Mouse (Mus musculus) lung, embryonic 16.5 days (tissue): ENCODE measurements around the gene Pglyrp2. TPM values are rescaled to one million over a fixed set of nuclear protein-coding genes. Genes with fewer than 3 reads are reported as not detected.

Source experiments
- ATAC-seq: fragments of 200-750 bp; cut with Nextera tagmentation; 2 replicates; pipeline ENCODE4 v1.8.0; 2017; ENCODE audit warnings: low read depth, mild to moderate bottlenecking, moderate library complexity
- H3K27ac ChIP-seq: fragments of 300-500 bp; sonication (generic); 2 replicates; pipeline ENCODE4 v1.5.1; 2014; ENCODE audit warnings: mild to moderate bottlenecking, control low read depth, low read length
- H3K27me3 ChIP-seq: fragments of 300-500 bp; sonication (generic); 2 replicates; pipeline ENCODE4 v1.6.1; 2014; ENCODE audit warnings: low read depth, low read length, mixed read lengths; ENCODE audit not compliant: control insufficient read depth, insufficient read depth
- H3K36me3 ChIP-seq: fragments of 300-500 bp; sonication (generic); 2 replicates; pipeline ENCODE4 v1.6.1; 2014; ENCODE audit warnings: low read length; ENCODE audit not compliant: control insufficient read depth, insufficient read depth
- H3K4me1 ChIP-seq: fragments of 300-500 bp; sonication (generic); replicated peaks from 2 replicates; pipeline ENCODE4 v1.6.1; 2014; ENCODE audit warnings: low read length, mixed read lengths; ENCODE audit not compliant: control insufficient read depth, insufficient read depth
- H3K4me2 ChIP-seq: fragments of 300-500 bp; sonication (generic); 2 replicates; pipeline ENCODE4 v1.6.1; 2014; ENCODE audit warnings: low read depth, low read length, control low read depth
- H3K4me3 ChIP-seq: fragments of 300-500 bp; sonication (generic); 2 replicates; pipeline ENCODE4 v1.5.1; 2014; ENCODE audit warnings: mild to moderate bottlenecking, low read length, control low read depth
- H3K9ac ChIP-seq: fragments of 300-500 bp; sonication (generic); 2 replicates; pipeline ENCODE4 v1.6.1; 2014; ENCODE audit warnings: low read length, control low read depth
- H3K9me3 ChIP-seq: fragments of 300-500 bp; sonication (generic); 2 replicates; pipeline ENCODE4 v1.6.1; 2016; ENCODE audit warnings: low read length; ENCODE audit not compliant: control insufficient read depth
- WGBS: fragments of 180-500 bp; shearing (Covaris S2); extraction: QIAGEN DNeasy Blood & Tissue Kit; methylation state at CpG from one replicate; pipeline ENCODE4 v1.1.7; 2014; 5-methylcytosine and 5-hydroxymethylcytosine counted together
- polyA plus RNA-seq: library from polyadenylated mRNA; unstranded; fragments of >200 nt; fragmentation: Nextera tagmentation; extraction: Ambion mirVana; gene quantifications from 2 replicates; pipeline ENCODE4 v1.2.1, GENCODE M21; 2015

The Pglyrp2 gene
- 0.74 TPM in 1 of 2 replicates, not detected in the other for polyA plus RNA-seq

DNA sequence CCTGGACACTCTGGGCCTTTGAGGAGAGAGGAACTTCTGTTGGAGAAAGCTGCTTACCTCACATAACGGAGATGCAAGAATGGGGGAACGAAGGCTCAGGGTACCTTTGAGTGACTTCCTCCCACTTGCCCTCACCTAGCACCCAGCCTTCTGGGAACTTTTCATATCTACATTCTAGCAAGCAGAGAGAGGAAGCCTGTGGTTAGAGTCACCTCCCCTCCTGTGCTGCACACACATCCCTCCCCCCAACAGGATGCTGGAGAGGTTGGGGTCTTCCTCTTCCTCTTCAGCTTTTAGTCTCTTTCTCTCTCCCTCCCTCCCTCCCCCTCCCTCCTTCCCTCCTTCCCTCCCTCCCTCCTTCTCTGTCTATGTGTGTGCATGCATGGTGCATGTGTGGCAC, at the start of gene Pglyrp2:
Gene Pglyrp2, minus strand, starts transcription at position 134 of the 400 bp plus-strand sequence.
- Histone ChIP-seq H3K27me3 (no peaks in the 10 kb centered on the region), H3K27ac (no peak within 1 kb of the TSS), H3K9ac (no peak within 1 kb of the TSS), H3K4me3 (no peak within 1 kb of the TSS), H3K36me3 (no peaks in the 10 kb centered on the region), H3K9me3 (no peaks in the 10 kb centered on the region), H3K4me2 (no peak within 1 kb of the TSS), H3K4me1 (no peaks in the 10 kb centered on the region)
- ATAC-seq: no peak
- 75% methylated on average over 2 of the region's 2 CpGs for WGBS

DNA sequence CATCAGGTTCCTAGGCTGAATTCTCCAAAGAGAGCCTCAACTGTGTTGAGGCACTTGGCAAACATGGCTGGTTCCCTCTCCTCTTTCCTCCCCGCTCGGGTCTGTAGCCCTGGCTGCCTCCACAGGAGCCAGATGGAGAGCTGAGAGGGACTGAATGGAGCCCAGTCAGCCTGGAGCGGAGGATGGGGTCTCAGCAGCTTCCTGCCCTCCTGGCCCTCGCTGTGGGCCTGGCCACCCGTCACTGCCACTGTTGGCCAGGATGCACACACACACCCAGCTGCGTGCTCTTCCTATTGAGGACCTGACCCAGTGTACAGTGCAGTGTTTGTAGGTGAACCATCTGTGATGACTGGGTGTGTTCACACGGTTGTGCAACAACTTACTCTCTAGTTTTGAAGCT, 48.2 kb upstream of the Pglyrp2 start:
- H3K4me3 ChIP-seq: no peak overlapping the region
- no peaks in the 10 kb centered on the region for H3K9me3 ChIP-seq
- H3K36me3 ChIP-seq: no peaks in the 10 kb centered on the region
- H3K4me1 ChIP-seq: no peaks in the 10 kb centered on the region
- 48% methylated on average over 7 of the region's 7 CpGs for WGBS
- H3K4me2 ChIP-seq: no peak overlapping the region
- H3K27me3 ChIP-seq: no peaks in the 10 kb centered on the region
- ATAC-seq: no peak
- no peak overlapping the region for H3K27ac ChIP-seq
- no peak overlapping the region for H3K9ac ChIP-seq

DNA sequence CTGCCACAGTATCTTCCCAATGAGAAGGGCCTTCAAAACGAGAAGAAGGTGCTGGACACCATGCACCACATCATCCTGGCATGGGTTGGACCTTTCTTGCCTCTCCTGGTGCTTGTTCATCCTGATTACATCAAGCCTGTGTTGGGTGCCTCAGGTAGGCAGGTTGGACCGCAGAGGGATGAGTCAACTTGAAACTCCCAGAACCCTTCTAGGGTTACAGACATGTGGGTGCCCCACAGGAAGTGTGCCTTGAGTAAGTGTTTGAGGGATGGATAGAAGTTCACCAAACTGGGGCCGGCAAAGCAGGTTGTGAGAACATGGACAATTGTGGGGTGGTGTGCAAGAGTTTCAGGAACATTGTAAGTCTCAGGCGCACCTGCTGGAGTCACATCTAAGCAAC, 46.8 kb upstream of the Pglyrp2 start:
- H3K27ac ChIP-seq: no peak overlapping the region
- no peak overlapping the region for H3K9ac ChIP-seq
- no peak for ATAC-seq
- H3K9me3 ChIP-seq: no peaks in the 10 kb centered on the region
- no peaks in the 10 kb centered on the region for H3K27me3 ChIP-seq
- no peak overlapping the region for H3K4me3 ChIP-seq
- no peaks in the 10 kb centered on the region for H3K4me1 ChIP-seq
- 74% methylated on average over 4 of the region's 4 CpGs for WGBS
- no peak overlapping the region for H3K4me2 ChIP-seq
- H3K36me3 ChIP-seq: no peaks in the 10 kb centered on the region

DNA sequence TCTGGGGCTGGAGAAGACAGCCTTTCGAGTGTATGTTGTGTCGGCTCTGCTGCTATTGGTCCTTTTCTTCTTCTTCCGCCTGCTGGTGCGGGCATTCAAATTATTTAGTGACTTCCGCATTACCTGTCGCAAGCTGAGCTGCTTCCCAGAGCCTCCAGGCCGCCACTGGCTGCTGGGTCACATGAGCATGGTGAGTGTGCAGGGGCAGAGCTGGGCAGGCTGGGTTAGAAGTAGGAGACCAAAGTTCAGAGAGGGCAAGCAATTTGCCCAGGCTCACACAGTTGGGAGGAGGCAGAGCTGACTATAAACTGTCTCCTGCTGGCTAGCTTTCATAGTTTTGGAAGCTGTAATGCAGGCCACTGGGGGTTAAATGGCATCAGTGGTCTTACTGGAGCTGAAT, 44.5 kb upstream of the Pglyrp2 start:
- Histone ChIP-seq H3K27me3 (no peaks in the 10 kb centered on the region), H3K4me3 (no peak overlapping the region), H3K9me3 (no peaks in the 10 kb centered on the region), H3K9ac (no peak overlapping the region), H3K36me3 (no peaks in the 10 kb centered on the region), H3K4me1 (no peaks in the 10 kb centered on the region), H3K4me2 (no peak overlapping the region), H3K27ac (no peak overlapping the region)
- ATAC-seq: no peak
- 66% methylated on average over 7 of the region's 7 CpGs for WGBS

DNA sequence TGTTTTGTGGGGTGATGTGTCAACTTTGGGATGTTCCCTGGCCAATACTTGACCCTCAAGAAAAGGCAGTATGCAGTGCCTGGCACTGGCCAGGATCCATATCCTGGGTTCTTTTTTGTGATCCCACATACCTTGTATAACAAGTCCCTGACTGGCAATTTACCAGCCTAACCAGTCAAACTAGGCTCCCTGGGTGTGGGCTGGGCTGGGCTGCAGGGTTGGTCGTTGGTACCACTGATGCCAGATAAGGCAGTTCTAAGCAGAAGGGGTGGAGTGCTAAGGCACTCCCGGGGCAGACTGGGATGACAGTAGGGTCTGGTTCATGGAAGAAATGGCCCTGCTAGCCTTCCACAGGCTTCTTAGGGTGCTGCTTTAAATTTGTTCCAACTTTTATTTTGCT, 31.0 kb upstream of the Pglyrp2 start:
- no peak overlapping the region for H3K27ac ChIP-seq
- ATAC-seq: peak; percentile 54

DNA sequence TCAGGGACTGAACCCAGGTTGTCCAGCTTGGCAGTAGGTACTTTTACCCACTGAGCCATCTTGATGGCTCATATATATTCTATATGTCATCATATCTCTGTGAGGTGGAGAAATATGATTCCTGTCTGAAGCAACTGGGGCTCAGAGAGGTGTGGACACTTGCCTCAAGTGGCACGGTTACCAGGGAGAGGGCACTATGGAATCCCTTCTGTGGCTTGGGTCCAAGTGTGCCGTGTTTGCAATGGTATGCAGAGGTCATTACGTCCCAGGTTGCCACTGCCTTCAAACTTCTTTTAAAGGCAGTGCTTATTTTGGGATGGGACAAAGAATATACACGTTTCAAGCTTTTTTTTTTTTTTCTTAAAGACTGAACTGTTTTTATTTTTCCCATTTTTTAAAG, 30.2 kb upstream of the Pglyrp2 start:
- peak; percentile 79; the same call in 1 of the 2 replicates for ATAC-seq
- no peaks in the 10 kb centered on the region for H3K36me3 ChIP-seq
- H3K4me3 ChIP-seq: no peak overlapping the region
- no peak overlapping the region for H3K4me2 ChIP-seq
- no peak overlapping the region for H3K9ac ChIP-seq
- no peak overlapping the region for H3K27ac ChIP-seq
- no peaks in the 10 kb centered on the region for H3K27me3 ChIP-seq
- H3K9me3 ChIP-seq: no peaks in the 10 kb centered on the region
- WGBS: 45% methylated on average over 4 of the region's 4 CpGs
- 0 out of 2 replicates have a peak, but pooled peaks cover 3% of the 10 kb centered on the region for H3K4me1 ChIP-seq

More for the DNA sequence above, 31.0 kb upstream of the Pglyrp2 start:
- 35% methylated on average over 2 of the region's 2 CpGs for WGBS
- Histone ChIP-seq H3K9ac (no peak overlapping the region), H3K4me2 (no peak overlapping the region), H3K4me1 (0 out of 2 replicates have a peak, but pooled peaks cover 3% of the 10 kb centered on the region), H3K36me3 (no peaks in the 10 kb centered on the region), H3K27me3 (no peaks in the 10 kb centered on the region), H3K4me3 (no peak overlapping the region), H3K9me3 (no peaks in the 10 kb centered on the region)

DNA sequence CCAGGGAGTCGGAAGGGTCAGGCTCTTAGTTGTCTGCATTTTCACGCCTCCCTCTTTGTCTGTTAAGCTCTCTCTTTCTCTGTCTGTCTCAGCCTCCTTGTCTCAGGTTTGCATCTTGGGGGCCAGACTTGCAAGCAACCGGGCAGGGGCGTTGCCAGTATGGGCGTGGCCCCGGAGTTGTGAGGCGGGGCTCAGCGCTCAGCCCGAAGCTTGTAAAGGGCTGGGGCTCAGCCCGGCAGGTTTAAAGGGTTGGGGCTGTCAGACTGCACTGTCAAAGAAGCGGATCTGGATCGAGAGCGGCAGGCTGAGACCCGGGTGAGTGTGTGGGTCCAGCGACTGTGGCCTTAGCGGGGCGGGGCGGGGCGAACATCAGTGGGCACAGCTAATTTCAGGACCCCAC, 28.5 kb upstream of the Pglyrp2 start, which contains the start of gene Cyp4f39:
Gene Cyp4f39, plus strand, starts transcription at position 242 of the 400 bp plus-strand sequence.
- H3K9me3 ChIP-seq: no peaks in the 10 kb centered on the region
- no peak within 1 kb of the TSS for H3K27ac ChIP-seq
- ATAC-seq: peak; percentile 47; the same call in 1 of the 2 replicates
- H3K4me3 ChIP-seq: peak within 1 kb of the TSS; percentile 34
- WGBS: under 1% methylated on average over 19 of the region's 19 CpGs
- peak within 1 kb of the TSS; percentile 19; the same call in 1 of the 2 replicates for H3K9ac ChIP-seq
- H3K4me1 ChIP-seq: 0 out of 2 replicates have a peak, but pooled peaks cover 3% of the 10 kb centered on the region
- no peaks in the 10 kb centered on the region for H3K27me3 ChIP-seq
- H3K36me3 ChIP-seq: no peaks in the 10 kb centered on the region
- H3K4me2 ChIP-seq: peak within 1 kb of the TSS; percentile 49

DNA sequence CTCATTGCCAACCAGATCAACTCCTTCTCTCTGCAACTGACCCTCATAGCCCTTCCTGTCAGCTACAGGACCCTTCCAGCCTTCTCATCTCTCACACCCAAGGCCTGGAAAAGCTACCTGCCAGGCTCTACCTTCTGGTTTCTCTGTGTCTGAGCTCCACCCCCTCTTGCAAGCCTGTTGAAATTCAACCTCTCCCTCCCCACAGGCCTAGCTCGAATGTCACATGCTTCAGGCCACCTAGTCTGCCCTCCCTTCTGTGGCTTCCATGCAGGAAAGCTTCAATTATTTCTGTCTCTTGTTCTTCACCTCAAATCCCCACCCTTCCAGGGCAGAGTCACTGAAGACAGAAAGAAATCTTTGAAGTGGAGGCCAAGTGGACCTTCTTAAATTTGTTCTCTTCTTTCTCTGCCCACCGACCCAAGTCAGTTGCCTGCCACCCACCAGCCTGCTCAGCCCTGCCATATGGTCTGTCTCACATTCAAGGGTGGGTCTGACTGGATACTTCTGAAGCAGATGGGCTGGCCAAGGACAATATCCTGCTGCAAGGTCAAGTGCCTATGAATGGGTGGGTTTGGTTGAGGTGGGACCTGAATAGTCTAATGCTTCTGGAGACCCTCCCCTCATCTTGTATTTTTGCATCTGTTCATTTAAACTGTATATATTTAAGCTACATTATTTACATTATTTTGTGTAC, 27.0 kb upstream of the Pglyrp2 start:
- Histone ChIP-seq H3K4me2 (no peak overlapping the region), H3K9ac (no peak overlapping the region), H3K27me3 (no peaks in the 10 kb centered on the region), H3K4me3 (no peak overlapping the region), H3K36me3 (no peaks in the 10 kb centered on the region), H3K9me3 (peaks cover 2% of the 10 kb centered on the region; the same call in 1 of the 2 replicates), H3K27ac (no peak overlapping the region), H3K4me1 (0 out of 2 replicates have a peak, but pooled peaks cover 3% of the 10 kb centered on the region)
- ATAC-seq: no peak
- WGBS: 22% methylated on average over 2 of the region's 2 CpGs

DNA sequence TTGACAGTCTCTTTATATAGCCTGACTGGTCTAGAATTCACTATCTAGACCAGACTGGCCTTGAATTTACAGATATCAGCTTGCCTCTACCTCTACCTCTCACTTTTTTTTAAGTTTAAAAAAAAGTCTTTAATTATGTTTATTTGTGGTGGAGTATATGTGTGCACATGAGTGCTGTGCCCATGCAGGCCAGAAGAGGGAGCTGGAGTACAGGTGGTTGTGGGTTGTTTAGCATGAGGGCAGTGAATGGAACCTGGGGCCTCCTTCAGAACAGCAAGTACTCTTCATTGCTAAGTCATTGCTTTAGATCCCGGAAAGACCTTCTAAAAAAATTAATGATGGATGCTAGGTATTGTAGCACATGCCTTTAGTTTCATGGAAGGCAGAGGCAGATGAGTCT, 25.1 kb upstream of the Pglyrp2 start:
- Histone ChIP-seq H3K4me3 (no peak overlapping the region), H3K27ac (no peak overlapping the region), H3K4me1 (no peaks in the 10 kb centered on the region), H3K9me3 (peaks cover 2% of the 10 kb centered on the region; the same call in 1 of the 2 replicates), H3K9ac (no peak overlapping the region), H3K36me3 (no peaks in the 10 kb centered on the region), H3K27me3 (no peaks in the 10 kb centered on the region), H3K4me2 (no peak overlapping the region)
- WGBS: 97% methylated on average over 1 of the region's 1 CpGs
- no peak for ATAC-seq
